Mouse (Mus musculus): ENCODE results near the gene Celf3. TPM values are rescaled to one million over a fixed set of nuclear protein-coding genes. Genes with fewer than 3 reads are reported as not detected.

Celf3 gene
- total RNA-seq (2022) = under 1 TPM in 1 of 4 experiments, not detected in 3; 0.12 TPM

DNA sequence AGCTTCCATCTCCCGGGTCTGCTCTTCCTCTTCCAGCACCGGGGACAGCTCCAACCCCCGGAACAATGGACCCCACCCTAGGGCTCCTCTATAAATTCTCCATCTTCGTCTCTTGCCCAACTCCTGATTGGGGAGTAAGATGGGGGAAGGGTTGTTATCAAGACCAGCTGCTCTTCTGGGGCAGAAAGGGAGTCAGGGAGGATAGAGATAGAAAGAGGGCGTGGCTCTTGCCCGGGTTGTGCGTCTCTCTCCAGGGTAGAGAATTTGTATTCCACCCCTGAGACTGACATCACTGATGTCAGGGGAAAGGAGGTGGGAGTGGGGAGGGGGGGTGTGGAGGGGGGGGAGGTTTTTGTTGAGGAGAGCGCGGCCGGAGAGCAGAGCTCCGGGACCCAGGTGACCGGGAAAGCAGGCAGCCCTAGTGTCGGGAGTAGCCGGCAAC is at the start of gene Celf3:
TSS of gene Celf3 (plus strand) at position 315 of the 442 bp plus-strand sequence.
- DNase-seq (ENCODE audit: low spot score) = no peak

- no peak for DNase-seq (ENCODE audit: low spot score)
These were observed 47.1 kb upstream of the Celf3 start for GRCm38 (mm10) chr3:94430980-94431379.

DNA sequence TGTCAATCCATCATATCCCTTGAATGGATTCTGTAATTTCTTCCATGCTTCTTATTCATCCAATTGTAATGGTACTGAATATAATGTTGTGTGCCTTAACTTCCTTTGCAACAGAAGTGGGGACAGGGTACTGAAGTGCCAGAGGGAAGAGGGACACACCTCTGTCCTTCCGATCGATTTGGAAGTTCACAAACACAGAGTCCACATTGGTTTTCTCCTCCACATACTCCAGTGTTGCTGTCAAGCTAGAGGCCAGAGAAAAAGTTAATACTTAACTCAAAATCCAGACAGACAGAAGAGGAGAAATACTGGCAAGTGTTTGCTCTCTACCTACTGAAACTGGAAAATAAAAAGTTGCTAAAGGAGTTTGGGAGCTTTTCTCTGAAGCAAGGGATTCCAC is 43.8 kb upstream of the Celf3 start:
- DNase-seq (ENCODE audit: low spot score) = no peak

- DNase-seq (ENCODE audit: low spot score) = no peak
These were observed 41.7 kb upstream of the Celf3 start for GRCm38 (mm10) chr3:94436420-94436819.

- no peak for DNase-seq (ENCODE audit: low spot score)
These were observed 36.9 kb upstream of the Celf3 start for GRCm38 (mm10) chr3:94441182-94441581.

GRCm38 (mm10) chr3:94442951-94443596 is 35.0 kb upstream of the Celf3 start, which contains the start of gene Mrpl9:
Gene Mrpl9, plus strand, starts transcription at chr3:94443318.
- peak; percentile 91 for DNase-seq (ENCODE audit: low spot score)

DNA sequence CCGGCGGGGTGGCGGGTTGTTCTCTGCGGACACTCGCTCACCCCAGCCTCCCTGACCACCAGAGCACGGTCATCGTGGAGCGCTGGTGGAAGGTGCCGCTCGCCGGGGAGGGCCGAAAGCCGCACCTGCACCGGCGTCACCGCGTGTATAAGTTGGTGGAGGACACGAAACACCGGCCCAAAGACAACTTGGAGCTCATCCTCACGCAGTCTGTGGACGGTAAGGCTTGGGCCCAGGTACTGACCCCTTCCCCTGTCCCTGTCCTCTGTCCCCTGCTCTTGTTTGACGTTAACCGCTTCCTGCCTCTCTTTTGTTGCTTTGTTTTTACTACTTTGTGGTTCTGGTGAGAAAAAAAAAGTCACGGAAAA is 34.5 kb upstream of the Celf3 start, which contains the start of gene Oaz3:
TSS of gene Oaz3 (minus strand) at position 319 of the 368 bp plus-strand sequence.
- no peak for DNase-seq (ENCODE audit: low spot score)

- DNase-seq (ENCODE audit: low spot score) = no peak
These were observed 28.7 kb upstream of the Celf3 start for GRCm38 (mm10) chr3:94449377-94449776.

- DNase-seq (ENCODE audit: low spot score) = peak; percentile 77
These were observed 21.5 kb upstream of the Celf3 start for GRCm38 (mm10) chr3:94456529-94457000.

DNA sequence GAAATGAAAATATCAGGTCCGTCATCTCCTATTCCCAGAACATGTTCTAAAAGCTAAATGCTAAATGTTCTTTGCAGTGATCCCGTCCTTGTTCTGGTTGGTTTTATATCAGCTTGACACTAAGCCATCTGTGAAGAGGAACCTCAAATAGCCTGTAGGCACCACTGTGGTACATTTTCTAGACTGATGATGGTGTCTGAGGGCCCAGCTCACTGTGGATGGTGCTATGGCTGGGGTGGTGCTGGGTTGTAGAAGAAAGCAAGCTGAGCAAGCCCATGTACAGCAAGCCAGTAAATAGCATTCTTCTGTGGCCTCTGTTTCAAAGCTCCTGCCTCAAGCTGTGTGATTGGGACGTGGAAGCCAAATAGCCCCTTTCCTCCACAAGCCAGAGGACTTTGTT is 21.0 kb upstream of the Celf3 start:
- no peak for DNase-seq (ENCODE audit: low spot score)

DNA sequence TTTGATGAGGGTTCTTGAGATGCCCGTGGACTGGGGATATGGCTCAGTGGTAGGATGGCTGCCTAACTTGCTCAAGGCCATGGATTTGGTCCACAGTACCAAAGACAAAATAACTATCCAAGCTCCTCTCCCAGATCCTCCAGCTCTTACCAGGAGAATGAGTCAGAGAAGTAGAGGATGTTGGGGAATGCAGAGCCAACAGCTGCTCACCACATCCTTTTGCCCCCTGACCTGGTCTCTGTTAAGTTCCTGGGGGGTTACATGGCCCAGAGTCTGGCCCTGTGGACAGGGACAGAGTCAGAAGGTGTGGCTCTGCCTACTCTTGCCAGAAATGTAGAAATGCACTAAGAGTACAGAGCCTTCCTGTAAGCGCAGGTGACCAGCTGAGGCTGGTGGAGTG is 18.3 kb upstream of the Celf3 start:
- no peak for DNase-seq (ENCODE audit: low spot score)

GRCm38 (mm10) chr3:94463926-94464578 is 14.0 kb upstream of the Celf3 start:
- no peak for DNase-seq (ENCODE audit: low spot score)

DNA sequence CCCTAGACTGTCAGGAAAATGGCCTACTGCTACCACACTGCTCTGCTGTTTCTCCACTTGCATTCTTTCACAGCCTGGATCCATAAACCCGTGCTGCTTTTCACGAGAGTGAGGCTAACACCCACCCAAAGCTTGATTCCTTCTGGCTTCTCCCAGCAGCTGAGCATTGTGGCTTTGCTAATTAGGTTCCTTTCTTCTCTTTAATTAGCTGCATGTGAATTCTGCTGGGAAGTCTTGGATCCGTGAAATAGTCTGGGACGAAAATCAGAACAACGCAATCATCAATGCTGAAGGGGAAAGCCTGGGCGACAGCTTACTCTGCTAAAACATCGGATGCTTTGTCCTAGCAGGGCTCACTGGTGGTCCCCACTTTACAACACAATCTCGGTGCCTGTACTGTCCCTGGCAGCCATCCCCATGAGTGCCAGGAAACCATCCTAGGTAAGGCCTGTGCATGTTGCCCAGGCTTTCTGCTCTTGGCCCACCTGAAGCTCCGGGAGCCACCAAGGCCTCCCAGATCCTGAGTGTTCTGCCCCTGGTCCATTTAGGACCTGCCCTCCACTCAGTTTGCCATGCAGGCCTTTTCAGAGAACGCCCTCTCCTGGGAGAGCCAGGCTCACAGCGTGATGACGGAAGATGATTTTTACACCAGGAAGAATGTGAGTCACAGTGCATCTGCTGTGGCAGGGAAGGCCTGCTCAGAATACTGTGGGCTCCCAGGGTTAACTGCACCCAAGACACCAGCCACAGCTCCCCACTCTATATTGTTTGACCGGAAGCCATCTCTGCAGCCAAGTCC is 12.3 kb upstream of the Celf3 start:
- no peak for DNase-seq (ENCODE audit: low spot score)

DNA sequence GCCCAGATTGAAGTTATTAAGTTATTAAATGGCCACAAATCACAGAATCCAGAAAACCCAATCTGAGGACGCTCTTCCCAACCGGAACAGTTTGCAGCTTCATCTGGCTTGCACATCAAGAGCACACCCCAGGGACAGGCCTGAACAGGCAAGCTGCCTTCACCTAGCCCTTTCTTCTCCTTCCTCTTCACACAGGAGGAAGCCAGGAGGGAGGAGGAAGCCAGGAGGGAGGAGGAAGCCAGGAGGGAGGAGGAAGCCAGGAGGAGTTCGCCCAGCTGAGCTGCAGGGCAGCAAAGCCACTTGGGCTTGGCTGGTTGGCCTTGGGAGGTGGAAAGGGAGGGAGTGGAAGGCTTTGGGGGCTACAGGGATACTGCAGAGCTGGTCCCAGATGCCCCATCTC is 9.2 kb upstream of the Celf3 start:
- no peak for DNase-seq (ENCODE audit: low spot score)

GRCm38 (mm10) chr3:94472447-94473114 is 5.5 kb upstream of the Celf3 start:
- DNase-seq (ENCODE audit: low spot score) = peak; percentile 5

GRCm38 (mm10) chr3:94473115-94473505 is 5.0 kb upstream of the Celf3 start:
- no peak for DNase-seq (ENCODE audit: low spot score)

- no peak for DNase-seq (ENCODE audit: low spot score)
These were observed 4.4 kb upstream of the Celf3 start for GRCm38 (mm10) chr3:94473567-94474232.

DNA sequence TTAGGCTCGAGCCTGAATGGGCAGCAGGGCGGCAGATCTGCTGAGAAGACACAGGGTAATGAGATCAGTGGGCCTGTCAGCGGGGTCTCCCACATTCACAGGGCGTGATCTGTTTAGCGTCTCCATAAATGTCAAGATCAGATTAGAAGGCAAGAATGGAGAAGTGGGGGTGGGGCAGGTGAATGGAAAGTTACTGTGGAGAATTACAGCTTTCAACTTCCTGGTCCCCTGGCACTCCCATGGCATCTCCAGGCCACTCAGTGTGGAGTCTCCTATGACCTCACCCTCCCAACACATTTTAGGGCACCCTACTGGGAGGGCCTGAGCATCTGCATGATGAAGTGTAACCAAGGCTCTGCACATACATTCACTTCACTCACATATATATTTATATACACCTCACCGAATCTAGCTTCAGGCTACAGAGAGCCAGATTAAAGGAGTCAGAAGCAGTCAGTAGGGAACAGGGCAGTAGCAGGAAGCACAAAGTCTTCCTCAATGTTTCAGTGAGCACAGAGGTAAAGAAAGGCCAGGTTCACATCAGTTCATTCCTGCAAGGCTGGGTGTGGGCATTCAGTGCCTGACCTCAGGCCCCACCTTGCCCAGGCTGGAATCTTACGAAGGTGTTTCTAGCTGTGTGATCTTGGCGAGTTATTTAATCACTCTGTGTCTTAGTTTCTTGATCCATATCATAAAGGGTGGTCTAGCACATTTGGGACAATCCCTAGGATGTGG is 1.6 kb upstream of the Celf3 start:
- no peak for DNase-seq (ENCODE audit: low spot score)

DNA sequence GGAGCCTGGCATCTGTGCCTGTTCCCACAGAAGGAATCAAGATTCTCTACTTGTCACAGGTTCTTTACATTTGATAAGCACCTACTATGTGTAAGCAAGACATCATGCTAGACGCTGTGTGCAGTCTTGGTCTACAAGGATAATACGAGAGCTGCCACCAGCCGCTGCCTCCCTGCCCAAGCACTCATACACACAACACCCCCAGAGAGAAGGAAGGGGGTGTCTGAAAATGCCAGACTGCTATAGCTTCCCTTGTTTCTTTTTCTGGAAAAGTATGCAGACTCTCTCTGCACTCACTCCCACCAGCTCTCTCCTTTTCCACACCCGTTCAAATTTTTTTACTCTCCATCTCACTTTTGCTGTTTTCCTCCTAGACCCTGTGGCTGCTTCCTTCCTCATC is 651 bp upstream of the Celf3 start:
- DNase-seq (ENCODE audit: low spot score) = no peak

DNA sequence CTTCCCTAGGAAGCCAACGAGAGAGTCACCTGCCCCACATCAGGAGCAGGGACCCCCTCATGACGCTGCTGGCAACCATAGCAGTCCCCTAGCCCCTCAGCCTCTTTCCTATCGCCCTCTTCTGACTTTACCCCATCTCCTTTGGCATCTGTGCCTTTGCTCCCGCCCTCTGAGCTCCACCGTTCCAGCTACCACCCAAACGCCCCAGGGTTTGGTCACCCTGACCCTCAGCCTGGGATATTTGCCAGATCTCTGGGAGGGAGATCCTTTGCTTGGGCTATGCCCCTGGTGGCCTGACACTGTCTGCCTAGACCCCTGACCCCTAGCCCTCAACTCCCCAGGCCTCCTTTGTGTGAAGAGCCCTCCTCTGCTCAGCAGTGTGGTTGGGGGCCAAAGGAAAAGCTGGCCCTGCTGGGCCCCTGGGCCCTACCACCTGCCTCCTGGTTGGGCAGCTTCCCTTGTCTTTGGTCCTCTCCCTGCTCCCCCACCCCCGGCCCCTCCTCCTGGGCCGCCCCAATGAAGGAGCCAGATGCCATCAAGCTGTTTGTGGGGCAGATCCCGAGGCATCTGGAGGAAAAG is 585 bp downstream of the Celf3 start:
- DNase-seq (ENCODE audit: low spot score) = no peak

Data from heart, adult 8-10 months (tissue).